Mouse (Mus musculus): ENCODE measurements around the gene Kif17. TPM values are rescaled to one million over a fixed set of nuclear protein-coding genes. Genes with fewer than 3 reads are reported as not detected.
"Not testable (repeated sequence)": the region's sequence is repeated elsewhere in the genome, so short reads cannot be mapped to it uniquely, and the experiment has no call there.

The Kif17 gene
- polyA plus RNA-seq, 1 experiment from 2014 or later, result 4.3 TPM

GRCm38 (mm10) chr4:138326077-138326695 lies 76.0 kb downstream of the Kif17 start, which contains the start of gene Pink1:
Pink1 (minus strand) TSS chr4:138326307.
- ATAC-seq (ENCODE audit: low read depth), result peak; percentile 84
- H3K36me3 ChIP-seq (ENCODE audit: control insufficient read depth, insufficient read depth, low read length), result no peaks in the 10 kb centered on the region
- peak within 1 kb of the TSS; percentile 92 for H3K27ac ChIP-seq (ENCODE audit: low read depth, low read length)
- peaks cover 11% of the 10 kb centered on the region; the same call in 1 of the 2 replicates for H3K4me1 ChIP-seq (ENCODE audit: control insufficient read depth, insufficient read depth, low read length)
- peak within 1 kb of the TSS; percentile 53 for H3K4me2 ChIP-seq (ENCODE audit: low read depth, low read length)
- WGBS, result 4% methylated on average over 40 of the region's 41 CpGs
- peak within 1 kb of the TSS; percentile 87 for H3K4me3 ChIP-seq (ENCODE audit: low read depth, low read length)
- H3K27me3 ChIP-seq (ENCODE audit: control insufficient read depth, insufficient read depth, low read length), result no peaks in the 10 kb centered on the region
- peak within 1 kb of the TSS; percentile 84 for H3K9ac ChIP-seq (replicated peaks; ENCODE audit: low read depth, low read length)
- H3K9me3 ChIP-seq (ENCODE audit: control insufficient read depth, low read length), result no peaks in the 10 kb centered on the region

- H3K27ac ChIP-seq (ENCODE audit: low read depth, low read length); H3K9ac ChIP-seq (replicated peaks; ENCODE audit: low read depth, low read length): not testable (repeated sequence)
- WGBS, result 74% methylated on average over 7 of the region's 12 CpGs
Measured at GRCm38 (mm10) chr4:138327155-138327554, 76.9 kb downstream of the Kif17 start.

GRCm38 (mm10) chr4:138327891-138328470 lies 77.7 kb downstream of the Kif17 start:
- Histone ChIP-seq H3K4me1 (ENCODE audit: control insufficient read depth, insufficient read depth, low read length) (peaks cover 9% of the 10 kb centered on the region; the same call in 1 of the 2 replicates), H3K4me3 (ENCODE audit: low read depth, low read length) (peak overlapping the region; percentile 12; the same call in 1 of the 2 replicates), H3K27ac (ENCODE audit: low read depth, low read length) (no peak overlapping the region), H3K36me3 (ENCODE audit: control insufficient read depth, insufficient read depth, low read length) (no peaks in the 10 kb centered on the region), H3K27me3 (ENCODE audit: control insufficient read depth, insufficient read depth, low read length) (no peaks in the 10 kb centered on the region), H3K9me3 (ENCODE audit: control insufficient read depth, low read length) (no peaks in the 10 kb centered on the region), H3K9ac (replicated peaks; ENCODE audit: low read depth, low read length) (no peak overlapping the region), H3K4me2 (ENCODE audit: low read depth, low read length) (peak overlapping the region; percentile 34)
- no peak for ATAC-seq (ENCODE audit: low read depth)
- WGBS, result 66% methylated on average over 7 of the region's 7 CpGs

More at GRCm38 (mm10) chr4:138327155-138327554, 76.9 kb downstream of the Kif17 start:
- H3K27me3 ChIP-seq (ENCODE audit: control insufficient read depth, insufficient read depth, low read length); H3K4me3 ChIP-seq (ENCODE audit: low read depth, low read length); ATAC-seq (ENCODE audit: low read depth); H3K36me3 ChIP-seq (ENCODE audit: control insufficient read depth, insufficient read depth, low read length); H3K4me2 ChIP-seq (ENCODE audit: low read depth, low read length); H3K9me3 ChIP-seq (ENCODE audit: control insufficient read depth, low read length): not testable (repeated sequence)
- peaks cover 11% of the 10 kb centered on the region; the same call in 1 of the 2 replicates for H3K4me1 ChIP-seq (ENCODE audit: control insufficient read depth, insufficient read depth, low read length)

- Histone ChIP-seq H3K4me2 (ENCODE audit: low read depth, low read length) (no peak overlapping the region), H3K27ac (ENCODE audit: low read depth, low read length) (no peak overlapping the region)
- 39% methylated on average over 15 of the region's 15 CpGs for WGBS
Measured at GRCm38 (mm10) chr4:138330264-138330671, 80.0 kb downstream of the Kif17 start.

GRCm38 (mm10) chr4:138331647-138332046 lies 81.4 kb downstream of the Kif17 start:
- H3K4me1 ChIP-seq (ENCODE audit: control insufficient read depth, insufficient read depth, low read length), result no peaks in the 10 kb centered on the region
- H3K9me3 ChIP-seq (ENCODE audit: control insufficient read depth, low read length), result no peaks in the 10 kb centered on the region
- H3K27ac ChIP-seq (ENCODE audit: low read depth, low read length), result no peak overlapping the region
- H3K4me2 ChIP-seq (ENCODE audit: low read depth, low read length), result no peak overlapping the region
- H3K27me3 ChIP-seq (ENCODE audit: control insufficient read depth, insufficient read depth, low read length), result no peaks in the 10 kb centered on the region
- no peak overlapping the region for H3K4me3 ChIP-seq (ENCODE audit: low read depth, low read length)
- ATAC-seq (ENCODE audit: low read depth), result no peak
- 76% methylated on average over 9 of the region's 9 CpGs for WGBS
- H3K9ac ChIP-seq (replicated peaks; ENCODE audit: low read depth, low read length), result no peak overlapping the region
- H3K36me3 ChIP-seq (ENCODE audit: control insufficient read depth, insufficient read depth, low read length), result no peaks in the 10 kb centered on the region

More at GRCm38 (mm10) chr4:138330264-138330671, 80.0 kb downstream of the Kif17 start:
- H3K4me3 ChIP-seq (ENCODE audit: low read depth, low read length), result no peak overlapping the region
- peaks cover 1% of the 10 kb centered on the region; the same call in 1 of the 2 replicates for H3K4me1 ChIP-seq (ENCODE audit: control insufficient read depth, insufficient read depth, low read length)
- H3K9ac ChIP-seq (replicated peaks; ENCODE audit: low read depth, low read length), result no peak overlapping the region
- H3K9me3 ChIP-seq (ENCODE audit: control insufficient read depth, low read length), result no peaks in the 10 kb centered on the region
- H3K27me3 ChIP-seq (ENCODE audit: control insufficient read depth, insufficient read depth, low read length), result no peaks in the 10 kb centered on the region
- no peaks in the 10 kb centered on the region for H3K36me3 ChIP-seq (ENCODE audit: control insufficient read depth, insufficient read depth, low read length)
- no peak for ATAC-seq (ENCODE audit: low read depth)

- 89% methylated on average over 4 of the region's 4 CpGs for WGBS
Measured at GRCm38 (mm10) chr4:138333135-138333534, 82.9 kb downstream of the Kif17 start.

GRCm38 (mm10) chr4:138335036-138335435 lies 84.8 kb downstream of the Kif17 start:
- Histone ChIP-seq H3K36me3 (ENCODE audit: control insufficient read depth, insufficient read depth, low read length) (no peaks in the 10 kb centered on the region), H3K9me3 (ENCODE audit: control insufficient read depth, low read length) (no peaks in the 10 kb centered on the region), H3K4me3 (ENCODE audit: low read depth, low read length) (no peak overlapping the region), H3K27ac (ENCODE audit: low read depth, low read length) (no peak overlapping the region), H3K9ac (replicated peaks; ENCODE audit: low read depth, low read length) (no peak overlapping the region), H3K4me2 (ENCODE audit: low read depth, low read length) (no peak overlapping the region), H3K27me3 (ENCODE audit: control insufficient read depth, insufficient read depth, low read length) (no peaks in the 10 kb centered on the region), H3K4me1 (ENCODE audit: control insufficient read depth, insufficient read depth, low read length) (no peaks in the 10 kb centered on the region)
- WGBS, result 78% methylated on average over 12 of the region's 12 CpGs
- ATAC-seq (ENCODE audit: low read depth), result no peak

More at GRCm38 (mm10) chr4:138333135-138333534, 82.9 kb downstream of the Kif17 start:
- H3K9me3 ChIP-seq (ENCODE audit: control insufficient read depth, low read length), result no peaks in the 10 kb centered on the region
- no peaks in the 10 kb centered on the region for H3K36me3 ChIP-seq (ENCODE audit: control insufficient read depth, insufficient read depth, low read length)
- no peak overlapping the region for H3K9ac ChIP-seq (replicated peaks; ENCODE audit: low read depth, low read length)
- H3K4me3 ChIP-seq (ENCODE audit: low read depth, low read length), result no peak overlapping the region
- no peaks in the 10 kb centered on the region for H3K4me1 ChIP-seq (ENCODE audit: control insufficient read depth, insufficient read depth, low read length)
- no peak overlapping the region for H3K4me2 ChIP-seq (ENCODE audit: low read depth, low read length)
- H3K27me3 ChIP-seq (ENCODE audit: control insufficient read depth, insufficient read depth, low read length), result no peaks in the 10 kb centered on the region
- ATAC-seq (ENCODE audit: low read depth), result no peak
- H3K27ac ChIP-seq (ENCODE audit: low read depth, low read length), result no peak overlapping the region

- WGBS, result 85% methylated on average over 6 of the region's 6 CpGs
- H3K4me2 ChIP-seq (ENCODE audit: low read depth, low read length), result no peak overlapping the region
- no peaks in the 10 kb centered on the region for H3K36me3 ChIP-seq (ENCODE audit: control insufficient read depth, insufficient read depth, low read length)
- no peaks in the 10 kb centered on the region for H3K9me3 ChIP-seq (ENCODE audit: control insufficient read depth, low read length)
- no peak for ATAC-seq (ENCODE audit: low read depth)
- H3K9ac ChIP-seq (replicated peaks; ENCODE audit: low read depth, low read length), result no peak overlapping the region
- H3K4me3 ChIP-seq (ENCODE audit: low read depth, low read length), result no peak overlapping the region
- H3K27ac ChIP-seq (ENCODE audit: low read depth, low read length), result no peak overlapping the region
- no peaks in the 10 kb centered on the region for H3K4me1 ChIP-seq (ENCODE audit: control insufficient read depth, insufficient read depth, low read length)
- no peaks in the 10 kb centered on the region for H3K27me3 ChIP-seq (ENCODE audit: control insufficient read depth, insufficient read depth, low read length)
Measured at GRCm38 (mm10) chr4:138335648-138336047, 85.4 kb downstream of the Kif17 start.

- Histone ChIP-seq H3K27ac (ENCODE audit: low read depth, low read length) (no peak overlapping the region), H3K27me3 (ENCODE audit: control insufficient read depth, insufficient read depth, low read length) (no peaks in the 10 kb centered on the region), H3K4me2 (ENCODE audit: low read depth, low read length) (no peak overlapping the region), H3K36me3 (ENCODE audit: control insufficient read depth, insufficient read depth, low read length) (no peaks in the 10 kb centered on the region), H3K9ac (replicated peaks; ENCODE audit: low read depth, low read length) (no peak overlapping the region), H3K4me1 (ENCODE audit: control insufficient read depth, insufficient read depth, low read length) (no peaks in the 10 kb centered on the region), H3K9me3 (ENCODE audit: control insufficient read depth, low read length) (no peaks in the 10 kb centered on the region), H3K4me3 (ENCODE audit: low read depth, low read length) (no peak overlapping the region)
- WGBS, result 76% methylated on average over 5 of the region's 5 CpGs
- no peak for ATAC-seq (ENCODE audit: low read depth)
Measured at GRCm38 (mm10) chr4:138336876-138337275, 86.6 kb downstream of the Kif17 start.

All from neural tube, embryonic 14.5 days (tissue).